Mouse (Mus musculus) c-Kit-positive CD71-positive TER-119-positive erythroid progenitor cells, embryonic 14.5 days (primary cell): ENCODE results near the gene Ctu2.

ENCODE experiments used
- DNase-seq: peaks from one replicate; pipeline ENCODE4 v3.0.0-alpha.2; 2013; ENCODE audit warnings: low spot score

Ctu2 gene

GRCm38 (mm10) chr8:122488387-122488786 lies 12.4 kb downstream of the Ctu2 start:
- DNase-seq, result no peak

- no peak for DNase-seq
Measured at GRCm38 (mm10) chr8:122497016-122497734, 21.2 kb downstream of the Ctu2 start.

GRCm38 (mm10) chr8:122497912-122498311 lies 22.0 kb downstream of the Ctu2 start:
- DNase-seq, result no peak

GRCm38 (mm10) chr8:122500856-122501255 lies 24.9 kb downstream of the Ctu2 start:
- DNase-seq, result peak; percentile 81

- DNase-seq, result no peak
Measured at GRCm38 (mm10) chr8:122511552-122511951, 35.6 kb downstream of the Ctu2 start.

GRCm38 (mm10) chr8:122512392-122512791 lies 36.4 kb downstream of the Ctu2 start:
- no peak for DNase-seq

- DNase-seq, result no peak
Measured at GRCm38 (mm10) chr8:122515699-122516098, 39.8 kb downstream of the Ctu2 start.

- DNase-seq, result no peak
Measured at GRCm38 (mm10) chr8:122517541-122518190, 41.7 kb downstream of the Ctu2 start.

- no peak for DNase-seq
Measured at GRCm38 (mm10) chr8:122520611-122521010, 44.7 kb downstream of the Ctu2 start.

GRCm38 (mm10) chr8:122522796-122523651 lies 47.1 kb downstream of the Ctu2 start:
- DNase-seq, result no peak

GRCm38 (mm10) chr8:122523652-122524360 lies 47.9 kb downstream of the Ctu2 start:
- DNase-seq, result no peak

GRCm38 (mm10) chr8:122524506-122524905 lies 48.6 kb downstream of the Ctu2 start:
- no peak for DNase-seq

- DNase-seq, result no peak
Measured at GRCm38 (mm10) chr8:122525004-122525403, 49.1 kb downstream of the Ctu2 start.

GRCm38 (mm10) chr8:122526084-122526483 lies 50.1 kb downstream of the Ctu2 start:
- DNase-seq, result no peak

GRCm38 (mm10) chr8:122526526-122527170 lies 50.7 kb downstream of the Ctu2 start:
- DNase-seq, result no peak

- no peak for DNase-seq
Measured at GRCm38 (mm10) chr8:122527937-122528336, 52.0 kb downstream of the Ctu2 start.

- no peak for DNase-seq
Measured at GRCm38 (mm10) chr8:122529159-122529558, 53.2 kb downstream of the Ctu2 start.

- no peak for DNase-seq
Measured at GRCm38 (mm10) chr8:122531312-122531711, 55.4 kb downstream of the Ctu2 start.
